Mouse (Mus musculus) heart, postnatal 4 days (tissue): Measurements from ENCODE around the gene Epha2. TPM values are rescaled to one million over a fixed set of nuclear protein-coding genes. Genes with fewer than 3 reads are reported as not detected.
A peak's percentile ranks its signal among the peaks of the same experiment; 100 is the strongest.

Experiments
- DNase-seq: peaks from one replicate; pipeline ENCODE4 v3.0.0; 2021
- total RNA-seq, 2 experiments: library from RNA; stranded (reverse); gene quantifications; 2 replicates each; pipeline ENCODE4 v1.2.3; 2021

Gene Epha2
- 10 to 100 TPM; 10.1 to 10.9 TPM for total RNA-seq

GRCm38 (mm10) chr4:141301116-141301553, at the start of gene Epha2:
TSS of gene Epha2 (plus strand) at chr4:141301240.
- DNase-seq = peak; percentile 92

- DNase-seq = no peak
These were observed 48.4 kb upstream of the Epha2 start for GRCm38 (mm10) chr4:141252641-141253040.

- peak; percentile 73 for DNase-seq
These were observed 46.8 kb upstream of the Epha2 start for GRCm38 (mm10) chr4:141254234-141254633.

GRCm38 (mm10) chr4:141257440-141257839, 43.6 kb upstream of the Epha2 start:
- DNase-seq = no peak

- DNase-seq = no peak
These were observed 41.6 kb upstream of the Epha2 start for GRCm38 (mm10) chr4:141259413-141259812.

- peak; percentile 57 for DNase-seq
These were observed 40.9 kb upstream of the Epha2 start for GRCm38 (mm10) chr4:141260007-141260723.

- no peak for DNase-seq
These were observed 38.0 kb upstream of the Epha2 start for GRCm38 (mm10) chr4:141262906-141263637.

GRCm38 (mm10) chr4:141265979-141266637, 34.9 kb upstream of the Epha2 start:
- no peak for DNase-seq

- no peak for DNase-seq
These were observed 33.8 kb upstream of the Epha2 start for GRCm38 (mm10) chr4:141267250-141267649.

GRCm38 (mm10) chr4:141267837-141268236, 33.2 kb upstream of the Epha2 start:
- peak; percentile 80 for DNase-seq

GRCm38 (mm10) chr4:141268350-141268749, 32.7 kb upstream of the Epha2 start:
- no peak for DNase-seq

GRCm38 (mm10) chr4:141269080-141269479, 32.0 kb upstream of the Epha2 start:
- DNase-seq = no peak

- no peak for DNase-seq
These were observed 30.7 kb upstream of the Epha2 start for GRCm38 (mm10) chr4:141270201-141270940.

- DNase-seq = no peak
These were observed 29.8 kb upstream of the Epha2 start for GRCm38 (mm10) chr4:141271228-141271627.

GRCm38 (mm10) chr4:141271721-141272120, 29.3 kb upstream of the Epha2 start:
- no peak for DNase-seq

- peak; percentile 29 for DNase-seq
These were observed 28.2 kb upstream of the Epha2 start for GRCm38 (mm10) chr4:141272878-141273277.

- peak; percentile 94 for DNase-seq
These were observed 27.7 kb upstream of the Epha2 start for GRCm38 (mm10) chr4:141273296-141273695.

- peak; percentile 35 for DNase-seq
These were observed 26.3 kb upstream of the Epha2 start for GRCm38 (mm10) chr4:141274485-141275341.

- no peak for DNase-seq
These were observed 23.9 kb upstream of the Epha2 start for GRCm38 (mm10) chr4:141277157-141277556.

- DNase-seq = peak; percentile 89
These were observed 22.9 kb upstream of the Epha2 start for GRCm38 (mm10) chr4:141278154-141278553.

- no peak for DNase-seq
These were observed 21.7 kb upstream of the Epha2 start for GRCm38 (mm10) chr4:141279327-141279726.

- no peak for DNase-seq
These were observed 21.3 kb upstream of the Epha2 start for GRCm38 (mm10) chr4:141279783-141280182.
